Mouse (Mus musculus): ENCODE measurements at regions not wholly inside any gene's neighbourhood (a gene's known extent, or its start where the extent isn't known, plus 50 kb on each side); places are given as distances from the start of the nearest gene placed in this dataset.
A peak's percentile ranks its signal among the peaks of the same experiment; 100 is the strongest.

DNA sequence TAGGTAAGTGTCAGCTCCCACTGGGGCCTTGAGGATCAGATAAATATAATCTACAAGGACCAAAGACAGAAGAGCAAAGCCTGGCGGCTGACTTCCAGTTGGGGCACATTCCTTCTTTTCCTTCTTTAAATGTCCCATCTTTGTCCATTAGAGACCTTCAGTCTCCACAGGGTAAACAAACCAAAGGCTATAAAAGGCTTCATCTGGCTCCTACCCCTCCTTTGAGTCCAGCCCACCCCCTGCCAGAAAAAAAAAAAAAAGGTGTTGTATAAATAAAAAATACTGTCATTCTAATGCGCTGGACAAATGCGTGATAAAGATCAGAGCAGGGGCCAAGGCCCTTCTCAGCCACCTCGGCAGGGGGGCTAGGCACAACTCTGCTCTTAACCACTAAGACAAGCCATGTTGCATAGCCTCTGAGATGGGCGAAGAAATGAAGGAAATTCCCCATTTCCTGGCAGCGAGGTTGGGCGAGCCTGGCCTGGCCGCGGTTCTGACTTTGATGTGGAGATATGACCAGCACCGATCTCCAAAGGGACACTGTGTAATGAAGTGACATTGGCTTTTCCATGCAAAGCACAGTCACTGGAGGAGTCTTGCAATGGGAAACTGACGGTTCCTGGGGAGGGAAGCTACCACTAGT is 492.0 kb downstream of the Med13l start:
- Histone ChIP-seq H3K9me3 (no peaks in the 10 kb centered on the region), H3K36me3 (no peaks in the 10 kb centered on the region), H3K27ac (no peak overlapping the region), H3K27me3 (replicated peaks) (0 out of 2 replicates have a peak, but pooled peaks cover 7% of the 10 kb centered on the region), H3K4me1 (peaks cover 7% of the 10 kb centered on the region; the same call in 1 of the 2 replicates), H3K4me2 (replicated peaks) (no peak overlapping the region), H3K9ac (no peak overlapping the region), H3K4me3 (no peak overlapping the region)
- ATAC-seq (ENCODE audit: low FRiP score, low read depth) = no peak
- 48% methylated on average over 11 of the region's 11 CpGs for WGBS

GRCm38 (mm10) chr5:119053738-119054137 is 493.3 kb downstream of the Med13l start:
- Histone ChIP-seq H3K9me3 (no peaks in the 10 kb centered on the region), H3K4me2 (replicated peaks) (no peak overlapping the region), H3K27me3 (replicated peaks) (0 out of 2 replicates have a peak, but pooled peaks cover 7% of the 10 kb centered on the region), H3K27ac (no peak overlapping the region), H3K4me1 (peaks cover 7% of the 10 kb centered on the region; the same call in 1 of the 2 replicates), H3K36me3 (no peaks in the 10 kb centered on the region), H3K9ac (no peak overlapping the region), H3K4me3 (no peak overlapping the region)
- 88% methylated on average over 8 of the region's 8 CpGs for WGBS
- no peak for ATAC-seq (ENCODE audit: low FRiP score, low read depth)

GRCm38 (mm10) chr5:119054393-119054792 is 493.9 kb downstream of the Med13l start:
- Histone ChIP-seq H3K27me3 (replicated peaks) (0 out of 2 replicates have a peak, but pooled peaks cover 7% of the 10 kb centered on the region), H3K4me2 (replicated peaks) (no peak overlapping the region)
- no peak for ATAC-seq (ENCODE audit: low FRiP score, low read depth)

GRCm38 (mm10) chr5:119055430-119055829 is 495.0 kb downstream of the Med13l start:
- 3% methylated on average over 12 of the region's 12 CpGs for WGBS
- Histone ChIP-seq H3K4me2 (replicated peaks) (peak overlapping the region; percentile 13; the same call in 1 of the 2 replicates), H3K9me3 (no peaks in the 10 kb centered on the region), H3K4me1 (peaks cover 7% of the 10 kb centered on the region; the same call in 1 of the 2 replicates), H3K27me3 (replicated peaks) (0 out of 2 replicates have a peak, but pooled peaks cover 7% of the 10 kb centered on the region), H3K27ac (no peak overlapping the region), H3K9ac (no peak overlapping the region), H3K4me3 (no peak overlapping the region), H3K36me3 (no peaks in the 10 kb centered on the region)
- ATAC-seq (ENCODE audit: low FRiP score, low read depth) = no peak

More at GRCm38 (mm10) chr5:119054393-119054792, 493.9 kb downstream of the Med13l start:
- no peak overlapping the region for H3K9ac ChIP-seq
- peaks cover 7% of the 10 kb centered on the region; the same call in 1 of the 2 replicates for H3K4me1 ChIP-seq
- H3K4me3 ChIP-seq = no peak overlapping the region
- no peaks in the 10 kb centered on the region for H3K9me3 ChIP-seq
- H3K27ac ChIP-seq = no peak overlapping the region
- no peaks in the 10 kb centered on the region for H3K36me3 ChIP-seq
- WGBS = 45% methylated on average over 6 of the region's 6 CpGs

DNA sequence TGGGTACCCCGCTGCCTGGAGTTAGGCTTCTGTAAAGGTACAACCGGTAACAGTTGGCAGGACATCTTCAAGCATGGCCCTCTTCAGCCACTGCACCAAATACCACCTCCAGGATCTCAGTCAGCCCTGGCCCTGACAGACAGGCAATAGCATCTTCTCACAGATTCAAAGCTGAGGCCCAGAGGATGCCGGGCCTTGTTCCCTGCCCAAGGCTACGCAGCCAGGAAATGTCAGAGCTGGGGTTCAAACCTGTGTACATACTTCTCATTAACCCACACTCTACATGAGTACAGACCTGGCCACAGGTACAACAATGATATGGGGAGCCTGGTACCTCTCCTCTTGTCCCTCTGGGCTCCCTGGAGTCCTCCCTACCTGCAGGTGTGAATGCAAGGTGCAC is 497.3 kb downstream of the Med13l start:
- Histone ChIP-seq H3K9ac (no peak overlapping the region), H3K27me3 (replicated peaks) (0 out of 2 replicates have a peak, but pooled peaks cover 7% of the 10 kb centered on the region), H3K36me3 (no peaks in the 10 kb centered on the region), H3K4me2 (replicated peaks) (no peak overlapping the region), H3K9me3 (no peaks in the 10 kb centered on the region), H3K4me3 (no peak overlapping the region), H3K4me1 (peaks cover 7% of the 10 kb centered on the region; the same call in 1 of the 2 replicates), H3K27ac (no peak overlapping the region)
- ATAC-seq (ENCODE audit: low FRiP score, low read depth) = no peak
- 84% methylated on average over 4 of the region's 4 CpGs for WGBS

DNA sequence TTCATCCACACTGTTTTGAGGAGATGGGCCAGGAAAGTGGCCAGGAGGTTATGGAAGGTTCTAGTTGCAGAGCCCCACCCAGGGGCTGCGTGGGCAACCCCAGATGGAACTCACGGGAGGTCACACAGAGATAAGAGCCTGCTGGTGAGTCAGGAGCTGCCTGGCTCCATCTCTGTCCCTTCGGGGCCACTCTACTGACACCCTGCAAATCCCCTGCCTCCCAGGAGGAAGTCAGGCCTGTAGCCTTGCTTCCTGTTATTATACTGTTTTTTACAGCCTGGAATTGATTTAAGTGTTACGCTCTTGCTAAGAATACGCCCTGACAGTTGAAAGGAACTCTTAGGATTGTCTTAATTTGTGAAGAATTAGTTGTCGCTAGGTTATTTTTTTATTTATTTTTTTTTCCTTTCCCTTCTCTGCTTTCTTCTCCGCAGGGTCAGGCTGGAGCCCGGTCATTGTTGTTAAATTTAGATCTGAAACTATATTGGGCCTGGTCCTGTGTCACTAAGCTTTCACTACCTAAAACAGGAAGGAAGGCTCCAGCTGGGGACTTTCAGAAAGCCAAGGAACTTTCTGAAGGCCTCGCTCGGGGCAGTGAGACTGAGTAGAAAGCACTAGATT is 497.9 kb downstream of the Med13l start:
- peaks cover 7% of the 10 kb centered on the region; the same call in 1 of the 2 replicates for H3K4me1 ChIP-seq
- WGBS = 62% methylated on average over 10 of the region's 10 CpGs
- H3K36me3 ChIP-seq = no peaks in the 10 kb centered on the region
- no peak overlapping the region for H3K9ac ChIP-seq
- no peak for ATAC-seq (ENCODE audit: low FRiP score, low read depth)
- no peak overlapping the region for H3K4me2 ChIP-seq (replicated peaks)
- H3K9me3 ChIP-seq = no peaks in the 10 kb centered on the region
- H3K4me3 ChIP-seq = no peak overlapping the region
- H3K27me3 ChIP-seq (replicated peaks) = 0 out of 2 replicates have a peak, but pooled peaks cover 7% of the 10 kb centered on the region
- H3K27ac ChIP-seq = no peak overlapping the region

GRCm38 (mm10) chr5:119059223-119059622 is 498.7 kb downstream of the Med13l start:
- Histone ChIP-seq H3K9ac (no peak overlapping the region), H3K36me3 (no peaks in the 10 kb centered on the region), H3K27me3 (replicated peaks) (0 out of 2 replicates have a peak, but pooled peaks cover 7% of the 10 kb centered on the region), H3K27ac (no peak overlapping the region), H3K4me1 (peaks cover 7% of the 10 kb centered on the region; the same call in 1 of the 2 replicates), H3K9me3 (no peaks in the 10 kb centered on the region), H3K4me2 (replicated peaks) (no peak overlapping the region), H3K4me3 (no peak overlapping the region)
- WGBS = 90% methylated on average over 2 of the region's 2 CpGs
- no peak for ATAC-seq (ENCODE audit: low FRiP score, low read depth)

- 38% methylated on average over 4 of the region's 4 CpGs for WGBS
- H3K4me2 ChIP-seq (replicated peaks) = no peak overlapping the region
- no peak for ATAC-seq (ENCODE audit: low FRiP score, low read depth)
- no peaks in the 10 kb centered on the region for H3K4me1 ChIP-seq
- no peaks in the 10 kb centered on the region for H3K9me3 ChIP-seq
- H3K27me3 ChIP-seq (replicated peaks) = 0 out of 2 replicates have a peak, but pooled peaks cover 7% of the 10 kb centered on the region
- H3K9ac ChIP-seq = no peak overlapping the region
- H3K4me3 ChIP-seq = no peak overlapping the region
- no peaks in the 10 kb centered on the region for H3K36me3 ChIP-seq
- H3K27ac ChIP-seq = no peak overlapping the region
Measured at GRCm38 (mm10) chr5:119060886-119061285, 500.4 kb downstream of the Med13l start.

GRCm38 (mm10) chr5:119062478-119062877 is 502.0 kb downstream of the Med13l start:
- Histone ChIP-seq H3K4me1 (no peaks in the 10 kb centered on the region), H3K9ac (no peak overlapping the region), H3K4me2 (replicated peaks) (no peak overlapping the region), H3K36me3 (no peaks in the 10 kb centered on the region), H3K27me3 (replicated peaks) (no peaks in the 10 kb centered on the region), H3K4me3 (no peak overlapping the region), H3K27ac (no peak overlapping the region), H3K9me3 (no peaks in the 10 kb centered on the region)
- no peak for ATAC-seq (ENCODE audit: low FRiP score, low read depth)
- 76% methylated on average over 11 of the region's 11 CpGs for WGBS

- H3K27me3 ChIP-seq (replicated peaks) = no peaks in the 10 kb centered on the region
Measured at GRCm38 (mm10) chr5:119066666-119067065, 506.2 kb downstream of the Med13l start.

GRCm38 (mm10) chr5:119069765-119070333 is 509.4 kb downstream of the Med13l start:
- no peak overlapping the region for H3K4me2 ChIP-seq (replicated peaks)
- H3K36me3 ChIP-seq = no peaks in the 10 kb centered on the region
- no peaks in the 10 kb centered on the region for H3K9me3 ChIP-seq
- no peak overlapping the region for H3K27ac ChIP-seq
- no peak for ATAC-seq (ENCODE audit: low FRiP score, low read depth)
- 81% methylated on average over 10 of the region's 10 CpGs for WGBS
- H3K27me3 ChIP-seq (replicated peaks) = no peaks in the 10 kb centered on the region
- no peaks in the 10 kb centered on the region for H3K4me1 ChIP-seq
- H3K9ac ChIP-seq = no peak overlapping the region
- H3K4me3 ChIP-seq = no peak overlapping the region

More at GRCm38 (mm10) chr5:119066666-119067065, 506.2 kb downstream of the Med13l start:
- H3K9me3 ChIP-seq = no peaks in the 10 kb centered on the region
- H3K9ac ChIP-seq = no peak overlapping the region
- H3K4me2 ChIP-seq (replicated peaks) = no peak overlapping the region
- no peaks in the 10 kb centered on the region for H3K4me1 ChIP-seq
- H3K36me3 ChIP-seq = no peaks in the 10 kb centered on the region
- no peak overlapping the region for H3K4me3 ChIP-seq
- no peak overlapping the region for H3K27ac ChIP-seq
- 86% methylated on average over 6 of the region's 6 CpGs for WGBS
- ATAC-seq (ENCODE audit: low FRiP score, low read depth) = no peak

- no peaks in the 10 kb centered on the region for H3K36me3 ChIP-seq
- ATAC-seq (ENCODE audit: low FRiP score, low read depth) = no peak
- no peaks in the 10 kb centered on the region for H3K27me3 ChIP-seq (replicated peaks)
- WGBS = 94% methylated on average over 14 of the region's 14 CpGs
- H3K27ac ChIP-seq = no peak overlapping the region
- no peaks in the 10 kb centered on the region for H3K9me3 ChIP-seq
- no peak overlapping the region for H3K9ac ChIP-seq
- H3K4me1 ChIP-seq = no peaks in the 10 kb centered on the region
- H3K4me2 ChIP-seq (replicated peaks) = no peak overlapping the region
- no peak overlapping the region for H3K4me3 ChIP-seq
Measured at GRCm38 (mm10) chr5:119072712-119073111, 512.2 kb downstream of the Med13l start.
